Mouse (Mus musculus): ENCODE data around the gene Cd19.

The Cd19 gene

GRCm38 (mm10) chr7:126414725-126415124 lies at the start of gene Cd19:
Gene Cd19 (minus strand): TSS chr7:126414889.
- DNase-seq (ENCODE audit: low spot score in 2 of 2), result no peak

GRCm38 (mm10) chr7:126464121-126464520 lies 49.4 kb upstream of the Cd19 start:
- DNase-seq (ENCODE audit: low spot score in 2 of 2), result no peak

GRCm38 (mm10) chr7:126463547-126463946 lies 48.9 kb upstream of the Cd19 start:
- DNase-seq (ENCODE audit: low spot score in 2 of 2), result no peak

GRCm38 (mm10) chr7:126463004-126463403 lies 48.3 kb upstream of the Cd19 start, which contains the start of gene Atp2a1:
Gene Atp2a1 (minus strand): TSS chr7:126463108.
- DNase-seq (ENCODE audit: low spot score in 2 of 2), result no peak

- no peak for DNase-seq (ENCODE audit: low spot score in 2 of 2)
Observed at GRCm38 (mm10) chr7:126461626-126462025, 46.9 kb upstream of the Cd19 start.

- no peak for DNase-seq (ENCODE audit: low spot score in 2 of 2)
Observed at GRCm38 (mm10) chr7:126460623-126461399, 46.1 kb upstream of the Cd19 start.

- DNase-seq (ENCODE audit: low spot score in 2 of 2), result no peak
Observed at GRCm38 (mm10) chr7:126458844-126459618, 44.3 kb upstream of the Cd19 start.

GRCm38 (mm10) chr7:126458225-126458624 lies 43.5 kb upstream of the Cd19 start:
- no peak for DNase-seq (ENCODE audit: low spot score in 2 of 2)

- DNase-seq (ENCODE audit: low spot score in 2 of 2), result no peak
Observed at GRCm38 (mm10) chr7:126456382-126457266, 41.9 kb upstream of the Cd19 start.

- DNase-seq (ENCODE audit: low spot score in 2 of 2), result no peak
Observed at GRCm38 (mm10) chr7:126455242-126455641, 40.6 kb upstream of the Cd19 start.

- DNase-seq (ENCODE audit: low spot score in 2 of 2), result no peak
Observed at GRCm38 (mm10) chr7:126453861-126454260, 39.2 kb upstream of the Cd19 start.

- DNase-seq (ENCODE audit: low spot score in 2 of 2), result no peak
Observed at GRCm38 (mm10) chr7:126452244-126452643, 37.6 kb upstream of the Cd19 start.

GRCm38 (mm10) chr7:126450641-126451040 lies 36.0 kb upstream of the Cd19 start:
- DNase-seq (ENCODE audit: low spot score in 2 of 2), result no peak

- no peak for DNase-seq (ENCODE audit: low spot score in 2 of 2)
Observed at GRCm38 (mm10) chr7:126449991-126450390, 35.3 kb upstream of the Cd19 start.

GRCm38 (mm10) chr7:126448481-126448880 lies 33.8 kb upstream of the Cd19 start:
- no peak for DNase-seq (ENCODE audit: low spot score in 2 of 2)

- no peak for DNase-seq (ENCODE audit: low spot score in 2 of 2)
Observed at GRCm38 (mm10) chr7:126446217-126446616, 31.5 kb upstream of the Cd19 start.

GRCm38 (mm10) chr7:126445104-126445815 lies 30.6 kb upstream of the Cd19 start:
- DNase-seq (ENCODE audit: low spot score in 2 of 2), result no peak

GRCm38 (mm10) chr7:126444536-126444935 lies 29.8 kb upstream of the Cd19 start:
- DNase-seq (ENCODE audit: low spot score in 2 of 2), result no peak

GRCm38 (mm10) chr7:126443997-126444396 lies 29.3 kb upstream of the Cd19 start:
- DNase-seq (ENCODE audit: low spot score in 2 of 2), result no peak

GRCm38 (mm10) chr7:126440134-126440533 lies 25.4 kb upstream of the Cd19 start:
- DNase-seq (ENCODE audit: low spot score in 2 of 2), result no peak

GRCm38 (mm10) chr7:126436851-126437250 lies 22.2 kb upstream of the Cd19 start:
- peak; percentile 10 to 14 for DNase-seq (ENCODE audit: low spot score in 2 of 2)

Data from frontal cortex, postnatal 36 days (tissue).